Mouse (Mus musculus) cerebellum, postnatal 25 days (tissue): ENCODE data around the gene Usp4.

Experiments
- DNase-seq, 2 experiments: peaks; one replicate each; pipeline ENCODE4 v3.0.0; 2021; ENCODE audit warnings: mixed read lengths in 2 of 2

Gene Usp4

GRCm38 (mm10) chr9:108412221-108412620, 64.6 kb downstream of the Usp4 start:
- DNase-seq = peak in 1 of 2 experiments; percentile 37

- DNase-seq = no peak
These were observed 80.7 kb downstream of the Usp4 start, which contains the start of gene Ccdc36 for GRCm38 (mm10) chr9:108428384-108428783. TSS of gene Ccdc36 (minus strand) at chr9:108428484.

GRCm38 (mm10) chr9:108431431-108432067, 83.9 kb downstream of the Usp4 start:
- no peak for DNase-seq

- no peak for DNase-seq
These were observed 88.5 kb downstream of the Usp4 start, which contains the start of gene BC048562 for GRCm38 (mm10) chr9:108436182-108436581. TSS of gene BC048562 (plus strand) at chr9:108436482.

- DNase-seq = no peak
These were observed 91.5 kb downstream of the Usp4 start for GRCm38 (mm10) chr9:108439176-108439575.

- no peak for DNase-seq
These were observed 92.8 kb downstream of the Usp4 start for GRCm38 (mm10) chr9:108440485-108440884.

- DNase-seq = no peak
These were observed 93.7 kb downstream of the Usp4 start for GRCm38 (mm10) chr9:108441236-108441919.
